Comparison of ENCODE assay signal across 8 mouse cellular contexts in the genomic region with DNA sequence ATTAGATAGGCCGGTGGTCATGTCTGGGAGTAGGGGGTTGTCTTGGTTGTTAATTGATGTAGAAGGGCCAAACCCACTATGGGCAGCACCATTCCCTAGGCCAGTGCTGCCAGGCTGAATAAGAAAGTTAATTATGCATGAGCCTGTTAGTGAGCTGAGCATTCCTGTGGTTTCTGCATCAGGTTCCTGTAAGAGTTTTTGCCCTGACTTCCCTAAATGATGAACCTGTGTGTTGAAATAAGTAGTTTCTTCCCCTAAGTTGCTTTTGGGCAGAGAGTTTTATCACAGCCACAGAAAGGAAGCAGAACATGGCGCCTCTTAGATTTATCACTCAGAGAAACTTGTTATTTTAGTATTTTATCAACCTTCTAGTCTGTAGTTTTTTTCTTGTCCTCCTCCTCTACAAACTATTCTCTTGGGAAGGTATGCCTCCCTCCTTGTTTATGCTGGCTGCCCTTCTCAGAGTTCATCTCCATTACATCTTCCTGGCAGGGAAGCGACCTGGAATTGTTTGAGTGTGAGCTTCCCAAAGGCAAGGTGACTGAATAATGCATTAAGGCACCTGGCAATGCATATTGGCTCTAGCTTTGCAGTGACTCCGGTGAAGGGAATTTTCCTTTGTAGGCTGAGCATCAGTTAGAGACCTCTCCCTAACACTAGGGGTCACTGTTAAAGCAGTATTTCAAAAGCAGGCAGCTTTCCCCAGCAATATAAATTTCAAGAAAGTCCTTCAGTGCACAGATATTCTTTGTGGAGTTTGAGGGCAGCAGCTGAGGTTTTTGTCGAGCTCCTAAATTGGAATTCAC. TPM values are rescaled to one million over a fixed set of nuclear protein-coding genes. Genes with fewer than 3 reads are reported as not detected.
A peak's percentile ranks its signal among the peaks of the same experiment; 100 is the strongest.
DNase-seq lines count a peak whose midpoint lies in the region.

No protein-coding gene starts in this region.

- peak; percentile 26 for DNase-seq in kidney, adult 18-20 months
- no peak for DNase-seq in kidney, postnatal 4 days
- peak; percentile 56 for DNase-seq in CD4-positive helper T cell, adult 2 months (ENCODE audit: low read depth, low spot score)
- DNase-seq in MN1 (ENCODE audit: low spot score) = peak; percentile 46
- peak; percentile 68 for DNase-seq in embryo, embryonic 11 days
- DNase-seq in layer of hippocampus, postnatal 10 days (ENCODE audit: low spot score in 2 of 2) = peak; percentile 14 to 22
- DNase-seq in telencephalon, adult 2 months (ENCODE audit: low read depth, low spot score) = peak; percentile 39
- no peak for DNase-seq in gastrocnemius, postnatal 10 days

RNA-seq across cellular contexts. Expression of gene Tigd4, which starts 21.9 kb away (rescaled TPM):
- total RNA-seq in layer of hippocampus, postnatal 10 days (2021) = under 1 TPM; 0.14 to 0.16 TPM
- total RNA-seq in gastrocnemius, postnatal 10 days (2021) = 10 to 100 TPM; 13.7 to 15.3 TPM

RNA-seq across cellular contexts. Expression of gene Arfip1, which starts 32.8 kb away (rescaled TPM):
- total RNA-seq in layer of hippocampus, postnatal 10 days (2021) = 10 to 100 TPM; 19.7 to 20.6 TPM
- 10 to 100 TPM; 20.6 to 24.4 TPM for total RNA-seq in gastrocnemius, postnatal 10 days (2021)

RNA-seq across cellular contexts. Expression of gene Tmem154, which starts 50.7 kb away (rescaled TPM):
- total RNA-seq in layer of hippocampus, postnatal 10 days (2021) = 1 to 10 TPM in 1 of 2 experiments, under 1 TPM in 1; 0.96 to 1.2 TPM
- total RNA-seq in gastrocnemius, postnatal 10 days (2021) = 1 to 10 TPM; 2.1 to 3.1 TPM

Comparison
In these comparisons a context has a peak if more than half of its experiments do, and no peak if none do; other contexts are left out.
1. DNase-seq: peak in kidney, adult 18-20 months (single experiment), CD4-positive helper T cell, adult 2 months (single experiment), MN1 (single experiment), embryo, embryonic 11 days (single experiment), layer of hippocampus, postnatal 10 days (2 of 2) and telencephalon, adult 2 months (single experiment); none in kidney, postnatal 4 days (0 of 2) and gastrocnemius, postnatal 10 days (single experiment).
2. RNA of gene Tigd4, which starts 21.9 kb away (total RNA-seq): 13.7 to 15.3 TPM in gastrocnemius, postnatal 10 days; 0.14 to 0.16 TPM in layer of hippocampus, postnatal 10 days; every median in the first group is over 10 times any median in the second.